Mouse (Mus musculus): ENCODE results near the gene Lpcat3.

Lpcat3 gene

DNA sequence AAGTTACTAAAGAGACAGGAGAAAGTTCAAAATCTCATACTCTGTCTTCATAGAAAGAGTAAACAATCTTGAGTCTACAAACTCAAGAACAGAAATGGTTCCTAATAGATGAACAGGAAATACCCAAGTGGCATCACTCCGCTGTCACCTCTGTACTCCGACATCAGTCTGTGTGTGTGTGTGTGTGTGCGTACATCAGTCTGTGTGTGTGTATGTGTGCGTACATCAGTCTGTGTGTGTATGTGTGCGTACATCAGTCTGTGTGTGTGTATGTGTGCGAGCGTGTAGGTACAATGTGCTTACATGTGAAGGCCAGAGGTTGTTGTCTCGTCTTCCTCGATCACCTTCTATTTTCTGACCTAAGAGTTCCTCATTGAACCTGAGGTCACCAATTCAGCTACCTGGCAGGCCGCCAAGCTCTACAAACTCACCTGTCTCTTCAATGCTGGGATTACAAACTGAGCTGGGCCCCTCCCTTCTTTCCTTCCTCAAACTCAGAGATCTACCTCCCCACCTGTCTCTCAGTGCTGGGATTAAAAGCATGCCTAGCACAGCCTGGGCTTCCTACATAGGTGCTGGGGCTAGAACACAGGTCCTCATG is 45.6 kb downstream of the Lpcat3 start:
- no peak for DNase-seq

DNA sequence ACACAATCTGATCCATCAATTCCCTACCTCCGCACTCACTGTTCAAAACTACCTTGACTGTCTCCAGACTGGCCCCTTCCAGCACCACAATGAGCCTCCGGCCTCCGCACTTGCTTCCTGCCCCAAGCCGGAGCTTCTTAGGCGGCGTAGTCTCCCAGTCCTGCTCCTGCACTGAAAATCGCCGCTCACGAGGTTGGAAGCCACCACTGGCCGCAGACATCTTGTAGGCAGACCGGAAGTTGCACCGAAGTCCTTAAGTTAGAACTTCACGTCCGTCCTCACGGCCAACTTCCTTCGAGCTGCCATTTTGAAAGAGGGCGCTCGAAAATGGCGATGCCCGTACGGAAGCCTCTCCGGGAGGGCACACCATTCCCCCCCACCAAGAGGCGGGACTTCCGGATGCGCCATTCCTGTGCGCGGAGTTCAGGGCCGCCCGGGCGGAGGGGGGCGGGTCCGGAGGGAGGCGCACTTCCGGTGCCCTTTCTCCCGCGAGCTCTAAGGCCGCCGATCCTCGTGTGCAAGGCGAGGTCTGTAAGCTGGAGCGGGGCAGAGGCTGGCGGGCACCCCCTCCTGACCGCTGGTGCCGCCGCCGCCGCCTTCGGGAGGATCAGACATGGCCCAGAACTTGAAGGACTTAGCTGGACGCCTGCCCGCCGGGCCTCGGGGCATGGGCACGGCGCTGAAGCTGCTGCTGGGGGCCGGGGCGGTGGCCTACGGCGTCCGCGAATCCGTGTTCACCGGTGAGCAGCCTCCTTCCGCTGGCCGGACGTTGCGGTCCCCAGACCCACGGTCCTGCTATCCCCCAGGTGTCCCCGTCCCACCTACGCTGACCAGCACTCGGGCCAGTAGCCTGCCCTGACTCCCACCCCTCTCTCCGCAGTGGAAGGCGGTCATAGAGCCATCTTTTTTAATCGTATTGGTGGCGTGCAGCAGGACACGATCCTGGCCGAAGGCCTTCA is 49.3 kb downstream of the Lpcat3 start, which contains the start of the genes Emg1 and Phb2:
TSS of gene Emg1 (minus strand) at position 355 of the 959 bp plus-strand sequence.
TSS of gene Phb2 (plus strand) at position 513 of the 959 bp plus-strand sequence.
- peak; percentile 97 to 99 for DNase-seq

DNA sequence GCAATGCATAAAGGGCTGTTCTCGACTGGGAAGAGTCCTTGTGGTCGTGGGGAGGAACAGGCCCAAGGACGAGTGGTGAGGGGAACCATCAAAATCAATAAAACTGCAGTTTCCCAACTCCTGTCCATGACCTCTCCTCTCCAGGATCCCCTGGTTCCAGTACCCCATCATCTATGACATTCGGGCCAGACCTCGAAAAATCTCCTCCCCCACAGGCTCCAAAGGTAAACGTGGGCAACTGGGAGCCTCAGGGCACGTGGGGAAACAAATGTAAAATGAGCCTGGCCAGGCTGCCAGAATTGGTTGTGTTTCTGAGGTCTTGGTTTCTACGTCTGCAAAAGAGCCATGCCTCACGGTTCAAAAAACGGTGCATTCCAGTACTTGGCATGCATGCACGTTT is 50.1 kb downstream of the Lpcat3 start:
- DNase-seq = no peak

DNA sequence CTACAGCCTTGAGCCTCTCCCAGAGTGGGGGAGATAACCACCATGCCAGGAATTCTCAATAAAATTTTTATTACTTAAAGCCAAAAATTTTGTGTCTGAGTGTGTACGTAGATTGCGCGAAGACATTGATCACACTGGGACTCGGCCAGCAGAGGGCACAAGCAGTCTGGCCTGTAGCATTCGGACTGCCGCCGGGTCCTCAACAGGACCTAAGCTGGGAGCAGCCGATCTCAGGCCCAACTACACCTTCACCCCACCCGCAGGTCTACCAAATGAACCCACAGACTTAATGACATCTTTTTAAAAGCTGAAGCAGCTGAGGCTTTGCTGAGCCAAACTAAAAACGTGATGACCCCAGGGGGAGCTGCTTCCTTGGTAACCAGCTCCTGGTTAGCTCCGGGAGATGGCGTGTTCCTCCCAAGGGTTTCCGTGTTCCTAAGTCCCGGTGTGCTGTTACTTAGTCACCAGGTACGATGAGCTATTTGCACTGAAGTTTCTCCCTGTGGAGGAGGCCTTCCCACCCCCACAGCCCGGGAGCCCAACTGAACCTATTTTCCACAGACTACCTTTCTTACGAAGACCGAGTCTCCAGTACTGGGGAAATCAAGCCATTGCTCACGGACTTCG is 54.1 kb downstream of the Lpcat3 start:
- peak in 1 of 2 experiments; percentile 42 for DNase-seq

DNA sequence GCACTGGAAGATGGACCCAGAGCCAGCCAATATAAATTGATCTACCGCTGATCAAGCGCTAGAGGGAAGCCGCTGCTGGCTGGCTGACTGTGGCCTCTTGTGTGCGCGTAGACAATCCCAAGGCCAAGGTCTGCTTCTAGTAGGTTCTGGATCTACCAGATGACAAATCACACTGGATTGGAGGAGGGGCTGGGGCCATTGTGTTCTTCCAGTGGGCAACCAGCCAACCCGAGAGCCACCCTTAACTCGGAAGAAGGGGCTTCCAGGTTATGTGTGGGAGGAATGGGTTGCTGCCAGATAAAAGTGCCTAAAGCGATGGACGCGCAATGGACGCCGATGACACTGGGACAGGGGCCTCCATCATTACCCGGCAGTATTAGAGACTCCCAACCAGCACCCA is 55.1 kb downstream of the Lpcat3 start:
- no peak for DNase-seq

DNA sequence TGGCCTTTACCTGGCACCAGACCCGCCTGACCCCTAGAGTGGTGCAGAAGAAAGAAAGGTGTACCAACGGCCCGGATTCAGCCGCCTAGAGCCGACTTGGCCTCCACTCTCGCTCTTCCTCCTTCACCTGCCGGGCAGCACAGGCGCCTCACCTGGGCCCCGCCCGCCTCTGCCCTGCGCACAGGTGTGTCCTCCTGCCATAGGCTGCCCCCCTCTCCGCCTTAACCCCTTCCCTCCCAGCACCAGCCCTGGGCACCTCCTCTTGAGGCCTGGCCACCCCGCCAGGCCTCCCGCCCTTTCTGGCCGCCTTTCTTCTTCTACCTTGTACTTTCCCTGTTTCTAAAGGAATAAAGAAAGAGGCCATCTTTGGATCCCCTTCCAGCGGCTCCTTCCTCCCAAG is 55.9 kb downstream of the Lpcat3 start:
- no peak for DNase-seq

DNA sequence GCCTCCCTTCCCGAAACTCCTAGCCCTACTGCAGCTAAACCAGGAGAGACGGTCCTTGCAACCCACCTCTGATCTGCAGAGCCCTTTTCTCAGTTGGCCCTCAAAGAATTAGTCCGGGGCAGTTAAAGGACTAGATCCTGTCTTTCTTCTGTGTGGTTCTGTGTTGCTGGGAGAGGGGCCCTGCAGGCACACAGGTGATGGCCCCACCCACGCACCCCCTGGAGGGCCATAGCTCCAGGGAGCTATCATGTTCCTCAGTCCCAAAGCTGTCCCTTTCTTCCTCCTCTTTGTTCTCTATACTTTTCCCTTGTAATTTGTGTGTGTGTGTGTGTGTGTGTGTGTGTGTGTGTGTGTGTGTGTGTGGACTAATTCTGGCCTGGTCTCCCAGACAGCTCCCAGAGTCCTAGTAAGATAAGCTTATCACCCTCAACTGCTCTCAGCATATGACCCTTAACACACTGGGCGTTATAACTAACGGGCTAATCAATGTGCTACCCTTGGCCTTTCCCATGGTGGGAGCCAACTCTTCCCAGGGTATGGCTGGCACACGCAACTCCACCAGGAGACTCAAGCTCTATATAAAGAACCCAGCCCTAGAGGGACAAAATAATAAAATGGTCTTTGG is 56.6 kb downstream of the Lpcat3 start:
- no peak for DNase-seq

DNA sequence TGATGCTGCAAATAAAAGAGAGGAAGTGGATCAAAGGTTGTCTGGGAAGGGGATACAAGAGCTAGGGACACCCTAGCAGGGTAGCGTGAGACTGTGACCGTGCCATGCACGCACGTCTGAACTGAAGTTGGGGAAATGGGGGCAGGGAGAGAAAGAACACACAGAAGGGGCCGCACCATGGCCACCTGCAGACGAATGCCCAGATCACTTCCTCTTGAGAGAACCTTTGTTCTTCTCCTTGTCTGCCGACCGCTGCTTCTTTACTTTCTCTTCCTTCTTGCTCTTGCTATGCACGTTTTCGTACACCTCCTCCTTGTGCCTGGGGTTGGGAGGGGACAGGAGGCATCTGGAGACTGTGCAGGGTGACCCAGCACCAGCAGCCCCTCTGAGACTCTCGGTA is 58.1 kb downstream of the Lpcat3 start:
- no peak for DNase-seq

DNA sequence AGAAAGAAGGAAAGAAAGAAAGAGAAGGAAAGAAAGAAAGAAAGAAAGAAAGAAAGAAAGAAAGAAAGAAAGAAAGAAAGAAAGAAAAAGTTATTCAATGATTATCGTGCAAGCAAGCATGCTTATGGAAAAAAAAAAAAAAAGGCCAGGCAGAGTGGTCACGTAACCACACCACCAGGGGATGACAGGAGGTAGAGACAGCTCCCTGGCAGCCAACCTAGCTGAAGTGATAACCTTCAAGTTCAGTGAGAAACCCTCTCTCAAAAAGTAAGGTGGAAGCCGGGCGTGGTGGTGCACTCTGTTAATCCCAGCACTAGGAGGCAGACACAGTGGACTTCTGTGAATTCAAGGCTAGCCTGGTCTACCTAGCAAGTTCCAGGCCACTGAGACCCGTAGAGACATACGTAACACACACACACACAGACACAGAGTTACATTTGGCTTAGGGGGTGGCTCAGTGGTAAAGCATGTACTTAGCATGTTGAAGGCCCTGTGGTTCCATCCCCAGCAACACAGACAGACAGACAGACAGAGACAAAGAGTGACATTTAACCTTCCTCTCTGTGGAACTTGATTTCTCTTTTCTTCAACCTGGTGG is 60.1 kb downstream of the Lpcat3 start:
- DNase-seq = no peak

DNA sequence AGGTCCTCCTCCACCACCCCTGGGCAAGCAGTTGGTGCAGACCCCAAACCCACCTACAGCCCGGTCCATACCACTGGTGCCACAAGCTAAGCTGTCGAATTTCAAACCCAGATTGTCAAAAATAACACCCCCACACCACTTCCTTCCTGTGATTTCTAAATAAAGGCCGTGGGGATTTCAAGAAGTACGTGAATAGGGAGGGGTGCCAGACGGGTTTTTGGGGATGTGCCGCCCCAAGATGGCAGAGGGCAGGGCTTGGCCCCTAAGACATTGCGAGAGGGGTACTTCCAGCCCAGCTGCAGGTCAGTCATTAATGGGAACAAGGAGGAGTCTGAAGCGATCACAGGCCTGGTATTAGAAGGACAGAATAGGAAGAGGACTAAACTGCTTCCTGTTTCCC is 60.7 kb downstream of the Lpcat3 start:
- DNase-seq = no peak

DNA sequence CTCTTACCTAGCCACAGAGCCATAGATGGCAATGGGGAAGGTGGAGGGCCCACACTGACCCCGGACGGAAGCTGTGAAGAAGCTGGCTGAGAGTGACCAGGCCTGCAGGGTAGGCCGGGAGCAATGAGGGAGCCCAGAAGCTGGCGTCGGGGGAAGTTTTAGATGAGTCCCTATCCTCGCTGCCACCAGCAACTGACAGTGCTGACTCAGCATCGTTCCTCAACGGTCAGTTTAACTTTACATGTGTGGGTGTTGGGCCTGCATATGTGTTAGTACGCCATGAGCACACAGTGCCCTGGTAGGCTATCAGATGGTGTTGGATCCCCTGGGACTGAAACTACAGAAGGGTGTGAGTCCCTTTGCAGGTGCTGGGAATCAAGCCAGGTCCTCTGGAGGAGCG is 61.6 kb downstream of the Lpcat3 start:
- DNase-seq = no peak

DNA sequence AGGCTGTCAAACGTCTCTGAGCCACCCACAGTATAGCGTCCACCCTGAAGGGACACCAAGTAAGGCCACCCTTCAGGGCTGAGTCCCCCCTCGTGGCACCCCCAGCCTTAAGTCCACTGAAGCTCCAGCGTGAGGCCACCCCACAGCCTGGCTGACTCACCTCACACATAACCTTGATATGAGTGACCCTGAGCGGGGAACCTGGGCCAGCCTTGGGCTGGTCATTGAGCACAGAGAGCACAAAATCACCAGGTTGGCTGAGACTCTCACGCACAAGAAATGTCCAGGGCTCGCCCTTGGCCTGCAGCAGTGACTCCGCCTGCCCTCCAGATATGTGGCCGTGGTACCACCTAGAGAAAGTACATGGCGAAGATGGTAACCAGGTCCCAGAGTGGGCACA is 65.8 kb downstream of the Lpcat3 start:
- no peak for DNase-seq

DNA sequence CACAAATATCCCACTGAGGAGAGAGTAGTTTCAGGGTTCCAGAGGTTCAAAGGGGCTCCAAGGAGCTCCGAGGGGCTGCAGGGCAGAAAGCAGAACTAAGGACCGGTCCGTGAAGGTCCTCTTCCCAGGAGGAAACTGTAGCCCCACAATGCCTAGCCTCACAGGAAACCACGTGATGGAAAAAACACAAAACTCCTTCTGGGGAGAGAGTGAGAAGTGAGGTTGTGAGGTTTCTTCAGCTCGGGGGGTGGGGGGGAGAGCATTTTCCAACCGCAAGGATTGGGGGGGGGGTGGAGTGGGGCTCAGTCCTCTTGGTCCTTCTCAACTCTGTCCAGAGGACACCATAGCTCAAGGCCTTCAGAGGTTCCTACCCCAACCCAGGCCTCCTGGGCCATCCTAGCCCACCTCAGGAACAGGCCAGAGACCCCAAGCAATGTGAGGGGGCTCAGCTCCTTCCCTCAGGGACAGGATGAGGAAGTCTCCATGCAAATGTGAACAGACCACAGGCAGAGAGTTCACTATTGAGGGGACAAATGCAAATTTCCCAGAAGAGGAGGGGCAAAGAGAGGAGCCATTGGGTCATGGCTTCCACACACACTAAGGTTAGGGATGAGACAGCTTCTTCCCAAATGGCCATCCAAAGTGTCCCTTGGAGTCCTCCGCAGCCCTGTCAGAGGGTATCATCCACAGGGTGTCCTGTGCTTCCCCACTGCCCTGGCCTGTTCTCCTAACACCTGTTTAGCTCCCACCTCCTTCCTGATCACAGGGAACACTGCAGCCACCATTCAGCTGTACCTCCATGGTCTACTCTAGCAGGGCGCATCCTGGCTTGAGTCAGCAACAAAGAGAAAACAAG is 67.3 kb downstream of the Lpcat3 start:
- DNase-seq = no peak

DNA sequence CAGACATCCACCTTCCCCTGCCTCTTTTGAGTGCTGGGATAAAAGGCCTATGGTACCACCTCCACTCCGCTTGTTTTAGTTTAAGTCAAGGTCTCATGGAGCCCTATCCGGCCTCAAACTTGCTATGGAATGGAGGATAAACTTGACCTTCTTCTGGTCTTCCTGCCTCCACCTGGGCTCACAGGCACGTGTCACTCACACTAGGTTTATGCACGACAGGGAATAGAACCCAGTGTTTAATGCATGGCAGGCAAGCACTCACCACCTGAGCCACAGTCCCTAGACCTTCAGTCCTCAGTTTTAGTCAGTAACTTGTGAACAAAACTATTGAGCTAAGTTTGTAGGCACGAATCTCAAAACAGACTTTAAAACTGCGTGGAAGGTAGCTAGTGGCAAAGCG is 68.2 kb downstream of the Lpcat3 start:
- DNase-seq = no peak

DNA sequence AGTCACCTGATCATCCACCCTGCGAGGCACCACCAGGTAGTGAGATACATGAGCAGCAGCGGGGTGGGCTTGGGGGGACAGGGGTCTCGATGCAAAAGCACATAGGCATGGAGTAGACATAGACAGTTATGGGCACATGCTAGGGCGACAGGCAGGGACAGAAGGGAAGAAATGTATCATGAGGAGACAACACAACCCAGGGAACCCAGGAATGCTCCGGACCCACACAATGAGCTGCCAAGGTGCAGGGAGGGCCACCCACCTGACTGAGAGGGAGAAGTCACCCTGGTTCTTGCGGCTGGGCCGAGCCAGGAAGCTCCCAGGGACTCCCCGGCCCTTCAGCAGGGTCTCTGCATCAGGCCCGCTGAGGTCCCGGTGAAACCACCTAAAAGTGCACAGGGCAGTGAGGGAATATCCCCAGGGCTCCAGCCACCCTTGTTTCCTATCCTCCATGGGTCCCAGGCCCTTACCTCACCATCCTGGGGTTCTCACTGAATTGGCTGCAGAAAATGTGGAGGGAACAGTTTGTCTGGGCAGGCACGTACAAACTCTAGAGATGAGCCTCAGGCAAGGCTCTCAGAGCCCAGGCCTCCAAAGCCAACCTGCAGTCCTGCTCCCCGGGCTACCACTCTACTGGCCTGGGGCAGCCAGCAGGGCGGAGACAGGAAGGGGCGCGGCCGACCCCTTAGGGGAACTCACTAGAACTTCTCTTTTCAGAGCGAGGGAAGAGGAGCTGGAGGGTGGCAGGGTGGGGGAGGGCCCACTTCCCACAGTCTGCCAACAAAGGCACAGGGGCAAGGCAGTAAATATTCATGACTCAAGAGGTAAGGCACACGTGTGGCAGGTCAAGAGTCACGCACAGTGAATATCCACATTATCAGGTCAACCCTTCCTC is 69.9 kb downstream of the Lpcat3 start:
- no peak for DNase-seq

DNA sequence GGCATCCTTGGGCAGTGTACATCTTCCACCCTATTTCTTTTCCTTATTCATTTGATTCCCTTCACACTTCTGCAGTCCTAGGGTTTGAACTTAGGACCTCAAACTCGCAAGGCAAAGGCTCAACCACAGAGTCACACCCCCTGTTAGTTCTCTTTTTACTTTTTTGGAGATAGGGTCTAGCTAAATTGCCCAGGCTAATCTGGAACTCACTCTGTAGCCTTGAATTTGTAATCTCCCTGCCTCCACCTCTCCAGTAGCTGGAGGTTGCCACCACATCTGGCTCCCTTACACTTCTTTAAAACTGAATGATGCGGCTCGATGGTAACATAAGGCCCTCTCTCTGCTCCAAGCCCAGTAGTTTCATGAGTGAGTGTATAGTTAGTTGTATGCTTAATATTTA is 71.6 kb downstream of the Lpcat3 start:
- DNase-seq = no peak

DNA sequence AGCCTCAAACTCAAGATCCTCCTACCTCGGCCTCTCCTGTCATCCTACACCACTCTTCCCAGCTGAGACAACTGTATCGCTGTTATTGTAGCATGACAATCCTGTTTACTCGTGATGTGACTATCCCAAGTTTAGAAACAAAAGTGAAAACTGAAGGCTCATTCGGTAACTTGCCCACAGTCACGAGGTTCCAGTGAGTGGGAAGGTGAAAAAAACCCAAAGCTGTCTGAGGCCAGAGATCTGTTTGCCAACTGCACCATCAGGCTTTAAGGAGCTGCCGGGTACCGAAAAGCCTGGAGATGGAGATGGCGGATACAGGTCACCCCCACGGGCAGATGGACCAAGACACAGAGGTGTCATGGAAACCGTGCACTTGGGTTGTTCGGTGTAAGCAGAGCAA is 74.2 kb downstream of the Lpcat3 start:
- DNase-seq = no peak

DNA sequence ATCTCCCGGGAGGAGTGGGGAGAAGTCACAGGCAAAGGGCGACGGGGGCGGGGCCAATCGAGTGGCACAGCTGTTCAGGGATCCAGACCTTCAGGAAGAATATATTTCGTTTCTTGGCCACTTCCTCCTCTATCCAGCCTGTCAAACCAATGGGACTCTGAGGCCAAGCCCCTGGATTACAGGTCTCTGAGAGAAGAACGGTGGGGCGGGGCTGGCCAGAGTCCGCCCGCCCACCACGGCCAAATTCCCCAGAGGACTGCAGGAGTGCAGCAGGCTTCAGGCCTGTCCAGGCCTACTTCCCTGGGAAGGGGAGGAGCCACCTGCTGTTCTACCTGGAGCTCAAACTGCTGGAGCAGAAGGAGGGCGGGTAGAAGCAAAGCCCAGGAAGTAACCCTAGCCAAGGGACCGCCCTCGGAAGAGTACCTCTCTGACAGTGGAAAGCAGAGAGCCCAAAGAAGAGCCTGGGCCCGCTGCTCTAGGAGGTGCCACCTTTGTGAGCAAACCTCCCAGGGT is 75.7 kb downstream of the Lpcat3 start, which contains the start of gene Ptpn6:
TSS of gene Ptpn6 (minus strand) at position 204 of the 513 bp plus-strand sequence.
- DNase-seq = no peak

DNA sequence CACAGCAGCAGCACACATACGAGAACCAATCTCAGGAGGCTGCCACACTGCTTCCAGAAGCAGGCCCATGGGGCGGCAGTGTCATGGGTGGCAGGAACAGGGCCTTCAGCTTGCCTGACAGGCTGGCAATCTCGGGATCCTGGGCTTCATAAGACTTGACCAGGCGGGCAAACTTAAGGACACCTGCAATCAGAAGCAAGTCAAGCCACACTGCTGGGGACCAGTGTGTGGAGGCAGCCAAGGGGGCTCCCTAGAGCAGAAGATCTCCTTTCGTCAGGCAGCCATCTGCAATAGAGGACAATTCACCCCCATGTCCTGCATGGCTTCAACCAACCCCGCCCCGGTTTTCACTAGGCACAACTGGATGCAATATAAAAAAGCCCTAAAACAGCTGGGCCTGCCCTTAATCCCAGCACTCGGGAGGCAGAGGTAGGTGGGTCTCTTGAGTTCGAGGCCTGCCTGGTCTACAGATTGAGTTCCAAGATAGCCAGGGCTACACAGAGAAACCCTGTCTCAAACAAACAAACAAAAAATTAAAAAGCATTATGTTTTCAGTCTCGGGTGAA is 76.5 kb downstream of the Lpcat3 start:
- DNase-seq = no peak
